Mouse (Mus musculus) midbrain, embryonic 11.5 days (tissue): ENCODE results near the gene Cldn34c3. TPM values are rescaled to one million over a fixed set of nuclear protein-coding genes. Genes with fewer than 3 reads are reported as not detected.
"Not testable (repeated sequence)": the region's sequence is repeated elsewhere in the genome, so short reads cannot be mapped to it uniquely, and the experiment has no call there.

Source experiments
- ATAC-seq: fragments of 200-750 bp; cut with Nextera tagmentation; 2 replicates; pipeline ENCODE4 v1.8.0; 2017; ENCODE audit warnings: moderate TSS enrichment, moderate library complexity; ENCODE audit not compliant: low FRiP score
- DNase-seq: peaks from one replicate; pipeline ENCODE4 v3.0.0; 2015; ENCODE audit warnings: low spot score; ENCODE audit errors: missing footprints
- H3K27ac ChIP-seq: fragments of 300-500 bp; sonication (generic); 2 replicates; pipeline ENCODE4 v1.5.1; 2014; ENCODE audit warnings: low read depth, low read length
- H3K27me3 ChIP-seq: fragments of 300-500 bp; sonication (generic); 2 replicates; pipeline ENCODE4 v1.6.1; 2014; ENCODE audit warnings: mild to moderate bottlenecking, low read length, moderate library complexity, mixed read lengths; ENCODE audit not compliant: control insufficient read depth, insufficient read depth
- H3K36me3 ChIP-seq: fragments of 300-500 bp; sonication (generic); 2 replicates; pipeline ENCODE4 v1.6.1; 2014; ENCODE audit warnings: mild to moderate bottlenecking, low read length, moderate library complexity, mixed read lengths; ENCODE audit not compliant: control insufficient read depth, insufficient read depth
- H3K4me1 ChIP-seq: fragments of 300-500 bp; sonication (generic); 2 replicates; pipeline ENCODE4 v1.6.1; 2014; ENCODE audit warnings: low read length; ENCODE audit not compliant: control insufficient read depth, insufficient read depth
- H3K4me2 ChIP-seq: fragments of 300-500 bp; sonication (generic); 2 replicates; pipeline ENCODE4 v1.6.1; 2014; ENCODE audit warnings: mild to moderate bottlenecking, moderate library complexity
- H3K4me3 ChIP-seq: fragments of 300-500 bp; sonication (generic); 2 replicates; pipeline ENCODE4 v1.5.1; 2014; ENCODE audit warnings: low read depth, low read length
- H3K9ac ChIP-seq: fragments of 300-500 bp; sonication (generic); 2 replicates; pipeline ENCODE4 v1.6.1; 2014; ENCODE audit warnings: low read length
- H3K9me3 ChIP-seq: fragments of 300-500 bp; sonication (generic); 2 replicates; pipeline ENCODE4 v1.6.1; 2016; ENCODE audit warnings: low read length; ENCODE audit not compliant: control insufficient read depth
- polyA plus RNA-seq: library from polyadenylated mRNA; unstranded; fragments of >200 nt; fragmentation: Nextera tagmentation; extraction: Ambion mirVana; gene quantifications from 2 replicates; pipeline ENCODE4 v1.2.1, GENCODE M21; 2014

Gene Cldn34c3
- polyA plus RNA-seq, result 0.25 TPM in 1 of 2 replicates, not detected in the other

GRCm38 (mm10) chrX:123793365-123793764 lies at the start of gene Cldn34c3:
Gene Cldn34c3, plus strand, starts transcription at chrX:123793665.
- not testable (repeated sequence) for H3K9ac ChIP-seq, H3K36me3 ChIP-seq, ATAC-seq, H3K27ac ChIP-seq, H3K9me3 ChIP-seq, H3K4me1 ChIP-seq, H3K27me3 ChIP-seq, DNase-seq, H3K4me2 ChIP-seq, H3K4me3 ChIP-seq

Other genes with a start within 250 kb of the Cldn34c3 start
- gene Cldn34c2, start 212.0 kb upstream of the Cldn34c3 start, polyA plus RNA-seq, result not detected in 2 replicates
- not detected in 2 replicates for gene Gm17467, start 88.9 kb upstream of the Cldn34c3 start, polyA plus RNA-seq